Mouse (Mus musculus): Measurements from ENCODE around the gene Nsg1. TPM values are rescaled to one million over a fixed set of nuclear protein-coding genes. Genes with fewer than 3 reads are reported as not detected.

Gene Nsg1
- 342 and 360 TPM in 2 replicates for polyA plus RNA-seq (2012; rRNA removed)

- no peak for DNase-seq (ENCODE audit: extremely low spot score in 1 of 2, low spot score in 1 of 2)
Measured at GRCm38 (mm10) chr5:38159634-38160413, at the start of gene Nsg1. TSS of gene Nsg1 (minus strand) at chr5:38159907.

GRCm38 (mm10) chr5:38208985-38209384 is 49.3 kb upstream of the Nsg1 start:
- DNase-seq (ENCODE audit: extremely low spot score in 1 of 2, low spot score in 1 of 2): no peak

DNA sequence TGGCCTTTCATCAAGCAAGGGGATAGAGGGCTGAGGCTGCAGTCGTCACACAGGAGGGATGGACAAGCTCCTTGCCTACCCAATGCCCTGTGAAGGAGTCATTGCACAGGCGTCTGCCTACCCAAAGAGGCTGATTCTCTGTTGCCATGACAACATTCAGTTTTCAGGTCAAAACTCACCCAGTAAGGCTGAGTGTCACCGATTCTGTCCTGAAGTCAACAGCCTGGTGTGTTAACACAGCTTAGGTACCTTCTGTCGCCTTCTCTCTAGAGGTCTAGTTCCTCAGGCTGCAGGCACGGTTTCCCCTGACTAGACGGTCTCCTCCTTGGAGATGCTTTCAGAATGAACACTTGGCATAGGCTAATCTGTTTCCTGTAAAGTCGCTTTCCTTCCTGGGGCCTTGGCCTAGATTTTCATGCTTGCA is 45.6 kb upstream of the Nsg1 start:
- peak; percentile 28 to 44 for DNase-seq (ENCODE audit: extremely low spot score in 1 of 2, low spot score in 1 of 2)

DNA sequence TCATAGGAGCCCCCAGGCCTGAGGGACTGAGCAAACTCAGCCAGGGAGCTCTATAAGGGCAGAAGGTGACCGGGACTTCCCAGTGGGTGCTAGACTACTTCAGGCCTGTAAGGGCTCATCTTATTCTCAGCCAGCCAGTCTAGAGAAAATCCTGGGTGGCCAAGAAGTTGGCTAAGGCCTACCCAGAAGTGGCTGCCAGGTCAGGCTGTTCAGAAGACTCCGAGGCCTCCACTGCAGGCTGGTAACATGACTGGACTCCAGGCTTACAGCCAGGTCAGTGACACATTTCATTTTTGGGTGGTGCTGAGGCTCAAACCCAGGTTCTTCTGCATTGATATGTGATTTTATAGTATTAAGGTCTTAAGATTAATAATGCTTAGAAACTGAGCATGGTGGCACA is 40.0 kb upstream of the Nsg1 start:
- no peak for DNase-seq (ENCODE audit: extremely low spot score in 1 of 2, low spot score in 1 of 2)

- DNase-seq (ENCODE audit: extremely low spot score in 1 of 2, low spot score in 1 of 2): peak; percentile 80 to 96
Measured at GRCm38 (mm10) chr5:38197482-38197823, 37.7 kb upstream of the Nsg1 start.

DNA sequence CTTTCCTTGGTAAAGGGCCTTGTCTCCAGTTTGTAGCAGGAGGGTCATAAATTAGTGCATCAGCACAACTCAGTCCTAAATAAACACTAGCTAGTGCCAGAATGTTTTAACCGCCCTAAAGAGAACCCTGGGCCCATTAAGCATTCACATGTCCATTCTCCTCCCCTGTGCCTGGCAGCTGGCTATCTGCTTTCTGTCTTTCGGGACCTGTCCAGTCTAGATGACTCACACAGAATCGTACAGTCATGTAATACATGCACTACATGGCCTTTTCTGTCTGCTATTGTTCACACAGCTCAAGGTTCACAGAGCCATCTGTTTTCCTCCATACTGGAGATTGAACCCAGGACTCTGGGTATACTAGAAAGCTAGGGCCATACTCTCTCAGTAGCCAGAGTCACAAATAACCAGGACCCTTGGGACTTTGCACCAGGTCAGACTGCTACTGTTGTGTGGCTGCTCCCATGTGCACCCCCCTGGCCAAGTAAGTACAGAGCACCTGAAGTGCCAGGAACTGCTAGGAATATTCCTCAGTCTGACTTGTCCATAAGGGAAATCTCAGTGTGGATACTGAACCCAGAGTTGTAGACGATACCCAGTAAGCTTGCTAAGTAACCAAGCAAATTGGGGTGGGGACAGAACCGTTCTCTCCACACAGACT is 37.2 kb upstream of the Nsg1 start:
- DNase-seq (ENCODE audit: extremely low spot score in 1 of 2, low spot score in 1 of 2): no peak

- no peak for DNase-seq (ENCODE audit: extremely low spot score in 1 of 2, low spot score in 1 of 2)
Measured at GRCm38 (mm10) chr5:38195941-38196340, 36.2 kb upstream of the Nsg1 start.

DNA sequence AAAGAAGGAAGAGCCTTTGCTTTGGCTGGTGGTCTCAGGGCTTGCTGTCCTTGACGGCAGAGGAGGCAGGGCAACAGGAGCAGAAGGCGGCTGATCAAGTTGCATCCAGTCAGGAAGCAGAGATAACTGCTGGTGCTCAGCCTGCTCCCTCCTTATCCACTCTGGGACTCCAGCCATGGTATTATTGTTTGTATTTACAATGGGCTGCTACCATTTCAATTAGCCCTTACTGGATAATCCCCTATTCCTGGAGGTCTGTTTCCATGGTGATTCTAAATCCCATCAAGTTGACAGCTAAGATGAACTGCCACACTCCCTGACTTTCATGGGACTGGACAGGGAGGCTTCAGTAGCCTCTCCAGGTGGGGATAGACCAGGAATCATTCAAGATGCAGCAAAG is 35.2 kb upstream of the Nsg1 start:
- no peak for DNase-seq (ENCODE audit: extremely low spot score in 1 of 2, low spot score in 1 of 2)

GRCm38 (mm10) chr5:38190907-38191306 is 31.2 kb upstream of the Nsg1 start:
- no peak for DNase-seq (ENCODE audit: extremely low spot score in 1 of 2, low spot score in 1 of 2)

DNA sequence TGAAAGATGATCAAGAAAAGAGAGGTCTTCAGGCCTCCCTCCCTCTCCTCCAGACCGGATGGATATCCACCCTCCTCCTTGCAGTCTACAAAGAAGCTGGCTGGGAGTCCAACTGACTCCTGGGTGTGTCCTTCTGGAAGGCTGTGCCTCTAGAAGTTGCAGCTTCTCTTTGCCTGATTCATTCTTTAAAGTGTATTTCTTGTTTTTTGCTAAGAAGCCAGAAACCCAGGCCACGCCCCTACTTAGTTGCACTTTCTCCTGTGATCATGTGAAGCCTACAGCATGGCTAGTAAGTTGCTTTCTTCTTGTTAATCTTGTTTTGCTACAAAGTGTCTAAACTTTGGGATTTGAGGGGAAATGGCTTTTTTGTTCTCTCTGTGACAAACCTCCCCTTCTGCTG is 27.3 kb upstream of the Nsg1 start:
- no peak for DNase-seq (ENCODE audit: extremely low spot score in 1 of 2, low spot score in 1 of 2)

GRCm38 (mm10) chr5:38184688-38185285 is 25.1 kb upstream of the Nsg1 start:
- DNase-seq (ENCODE audit: extremely low spot score in 1 of 2, low spot score in 1 of 2): no peak

- no peak for DNase-seq (ENCODE audit: extremely low spot score in 1 of 2, low spot score in 1 of 2)
Measured at GRCm38 (mm10) chr5:38174256-38174912, 14.7 kb upstream of the Nsg1 start.

DNA sequence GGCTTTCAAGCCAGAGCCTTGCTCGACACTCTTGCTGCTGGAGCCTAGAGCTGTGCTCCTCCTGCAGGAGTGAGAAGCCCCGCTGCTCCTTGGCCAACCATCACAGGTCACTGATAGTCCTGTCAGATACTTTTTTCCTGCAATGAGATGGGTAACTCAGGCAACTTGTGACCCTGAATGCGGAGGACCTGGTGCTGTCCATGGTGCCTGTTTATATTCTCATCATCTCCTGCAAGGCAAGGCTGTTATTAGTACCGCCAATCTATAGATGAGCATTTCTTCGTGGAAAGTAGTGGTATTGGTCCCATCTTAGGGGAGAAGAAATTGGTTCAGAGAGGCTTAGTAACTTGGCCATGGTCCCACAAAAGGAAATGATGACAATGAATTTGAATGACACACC is 14.1 kb upstream of the Nsg1 start:
- DNase-seq (ENCODE audit: extremely low spot score in 1 of 2, low spot score in 1 of 2): no peak

DNA sequence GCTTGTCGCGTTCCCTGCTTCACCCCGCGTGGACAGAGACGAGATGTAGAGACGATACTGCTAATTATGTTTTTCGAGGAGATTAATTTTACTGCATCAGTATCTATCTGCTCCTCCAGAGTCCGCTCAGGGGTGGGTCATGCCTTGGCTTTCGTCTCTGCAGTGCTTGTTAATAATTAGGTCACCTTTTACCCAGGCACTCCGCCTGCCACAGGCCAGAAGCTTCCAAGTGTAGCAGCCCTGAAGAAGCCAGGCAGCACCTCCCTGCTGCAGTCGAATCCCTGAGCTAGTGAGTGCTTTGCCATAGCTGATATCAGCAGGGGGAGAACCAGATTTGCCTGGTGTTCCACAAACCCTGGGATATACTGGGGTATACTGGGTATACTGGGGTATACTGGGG is 8.8 kb upstream of the Nsg1 start:
- no peak for DNase-seq (ENCODE audit: extremely low spot score in 1 of 2, low spot score in 1 of 2)

- DNase-seq (ENCODE audit: extremely low spot score in 1 of 2, low spot score in 1 of 2): peak in 1 of 2 experiments; percentile 79
Measured at GRCm38 (mm10) chr5:38158947-38159633, 617 bp downstream of the Nsg1 start.

GRCm38 (mm10) chr5:38158501-38158946 is 1.2 kb downstream of the Nsg1 start:
- DNase-seq (ENCODE audit: extremely low spot score in 1 of 2, low spot score in 1 of 2): peak in 1 of 2 experiments; percentile 62

- no peak for DNase-seq (ENCODE audit: extremely low spot score in 1 of 2, low spot score in 1 of 2)
Measured at GRCm38 (mm10) chr5:38157481-38158020, 2.2 kb downstream of the Nsg1 start.

- no peak for DNase-seq (ENCODE audit: extremely low spot score in 1 of 2, low spot score in 1 of 2)
Measured at GRCm38 (mm10) chr5:38153636-38154035, 6.1 kb downstream of the Nsg1 start.

DNA sequence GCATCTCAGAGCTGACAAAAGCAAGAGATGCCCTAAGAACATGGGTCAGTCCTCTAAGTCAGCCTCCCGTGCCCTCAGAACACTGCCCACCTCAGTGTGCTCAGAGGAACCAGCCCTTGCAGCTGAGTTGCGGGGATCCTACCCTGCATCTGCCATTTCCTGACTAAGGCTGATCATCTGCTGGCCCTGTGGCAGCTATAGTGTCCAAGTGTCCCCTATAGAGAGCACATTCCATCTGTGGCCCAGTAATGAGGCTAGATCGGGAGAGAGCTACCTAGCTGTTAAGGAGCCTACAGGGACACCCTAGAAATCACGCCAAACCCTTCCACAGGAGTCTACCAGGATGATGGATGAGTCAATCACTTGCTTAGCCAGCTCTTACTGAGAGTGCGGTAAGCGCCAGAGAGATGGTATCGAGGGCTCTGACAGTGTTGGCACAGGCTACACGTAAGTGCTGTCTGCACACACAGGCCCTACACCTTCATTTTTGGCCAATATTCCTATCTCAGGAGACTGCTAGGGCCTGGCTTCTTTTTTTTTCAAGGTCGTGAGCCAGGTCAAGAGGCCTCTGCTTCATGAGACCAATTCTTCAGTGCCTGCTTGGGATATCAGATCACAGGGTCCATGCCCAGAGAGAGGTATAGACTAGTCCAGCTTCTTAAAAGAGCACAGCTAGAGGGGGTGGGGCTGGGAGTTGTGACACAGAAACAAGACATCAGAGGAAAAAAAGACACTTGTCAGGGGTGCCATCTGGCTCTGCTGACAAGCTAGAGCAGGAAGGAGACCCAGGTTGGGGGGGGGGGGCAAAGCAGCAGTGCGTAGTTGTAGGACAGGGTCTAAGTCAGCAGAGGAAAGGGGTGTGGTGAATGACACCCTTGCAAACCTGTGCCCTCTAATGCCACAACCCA is 7.3 kb downstream of the Nsg1 start:
- DNase-seq (ENCODE audit: extremely low spot score in 1 of 2, low spot score in 1 of 2): no peak

Measured in frontal cortex, adult 2 months (tissue).